Comparison of ENCODE assay signal across 8 mouse cellular contexts in genomic region chr11:117779434-117780198, GRCm38 (mm10). TPM values are rescaled to one million over a fixed set of nuclear protein-coding genes. Genes with fewer than 3 reads are reported as not detected.
DNase-seq lines count a peak whose midpoint lies in the region; ATAC-seq and TF ChIP-seq lines count a peak whose summit lies in the region.

No protein-coding gene starts in this region.

- no peak for DNase-seq in layer of hippocampus, adult 2 months (ENCODE audit: low spot score in 2 of 2)
- DNase-seq in layer of hippocampus, postnatal 25 days (ENCODE audit: extremely low spot score in 1 of 2, low spot score in 1 of 2): no peak
- DNase-seq in embryo, embryonic 9.5 days (ENCODE audit: extremely low spot score): peak; percentile 76
- DNase-seq in heart, adult 9 months (ENCODE audit: low spot score in 2 of 2): peak; percentile 80 to 90
- peak; percentile 91 for DNase-seq in kidney, adult 9 months
- DNase-seq in thymus, postnatal 25 days: peak; percentile 64

- H3K27ac ChIP-seq in layer of hippocampus, adult 2 months: peak overlapping the region; percentile 89
- H3K27ac ChIP-seq in lung, embryonic 16.5 days (ENCODE audit: low read length): peak overlapping the region; percentile 97
- peak overlapping the region; percentile 51 for H3K27ac ChIP-seq in neural tube, embryonic 15.5 days (replicated peaks)

- WGBS in lung, embryonic 16.5 days: 3% methylated on average over 38 of the region's 38 CpGs
- 3% methylated on average over 38 of the region's 38 CpGs for WGBS in neural tube, embryonic 15.5 days

- H3K27me3 ChIP-seq in lung, embryonic 16.5 days (ENCODE audit: control insufficient read depth, insufficient read depth, low read depth, low read length): no peaks in the 10 kb centered on the region; the same call in 1 of the 2 replicates
- peaks cover 33% of the 10 kb centered on the region for H3K27me3 ChIP-seq in neural tube, embryonic 15.5 days (replicated peaks)

- peak overlapping the region; percentile 77 for H3K9ac ChIP-seq in lung, embryonic 16.5 days (ENCODE audit: low read length)
- H3K9ac ChIP-seq in neural tube, embryonic 15.5 days (replicated peaks): peak overlapping the region; percentile 33; the same call in 1 of the 2 replicates

- peak; percentile 34 for ATAC-seq in lung, embryonic 16.5 days (ENCODE audit: low read depth)
- ATAC-seq in neural tube, embryonic 15.5 days (ENCODE audit: low FRiP score): peak; percentile 28; the same call in 1 of the 2 replicates

- H3K36me3 ChIP-seq in lung, embryonic 16.5 days (ENCODE audit: control insufficient read depth, insufficient read depth, low read length): no peaks in the 10 kb centered on the region
- no peaks in the 10 kb centered on the region for H3K36me3 ChIP-seq in neural tube, embryonic 15.5 days

- no peaks in the 10 kb centered on the region for H3K9me3 ChIP-seq in lung, embryonic 16.5 days (ENCODE audit: control insufficient read depth, low read length)
- no peaks in the 10 kb centered on the region for H3K9me3 ChIP-seq in neural tube, embryonic 15.5 days (replicated peaks)

- H3K4me2 ChIP-seq in lung, embryonic 16.5 days (ENCODE audit: low read depth, low read length): peak overlapping the region; percentile 98
- peak overlapping the region; percentile 59 for H3K4me2 ChIP-seq in neural tube, embryonic 15.5 days

- H3K4me1 ChIP-seq in lung, embryonic 16.5 days (replicated peaks; ENCODE audit: control insufficient read depth, insufficient read depth, low read length): peaks cover 41% of the 10 kb centered on the region
- H3K4me1 ChIP-seq in neural tube, embryonic 15.5 days: peaks cover 44% of the 10 kb centered on the region

- H3K4me3 ChIP-seq in layer of hippocampus, adult 2 months: peak overlapping the region; percentile 50
- peak overlapping the region; percentile 61 for H3K4me3 ChIP-seq in lung, embryonic 16.5 days (ENCODE audit: low read length)
- peak overlapping the region; percentile 27 for H3K4me3 ChIP-seq in neural tube, embryonic 15.5 days (replicated peaks)

- no peak for TF ChIP-seq CTCF in layer of hippocampus, adult 2 months (conservative IDR thresholded peaks at IDR 0.05)

RNA-seq across cellular contexts. Expression of gene Tmc8, which starts 2.3 kb away (rescaled TPM):
- under 1 TPM; 0.64 to 0.91 TPM for total RNA-seq in layer of hippocampus, adult 2 months (2021)
- total RNA-seq in layer of hippocampus, postnatal 25 days (2021): under 1 TPM; 0.35 to 0.89 TPM
- 3.0 and 4.0 TPM in 2 replicates for polyA plus RNA-seq in lung, embryonic 16.5 days (2015; fragmentation: Nextera tagmentation; extraction: Ambion mirVana)
- polyA plus RNA-seq in neural tube, embryonic 15.5 days (2015; fragmentation: Nextera tagmentation; extraction: Ambion mirVana): 0.99 and 4.6 TPM in 2 replicates

RNA-seq across cellular contexts. Expression of gene Tmc6, which starts 2.4 kb away (rescaled TPM):
- 1 to 10 TPM; 6.6 to 8.4 TPM for total RNA-seq in layer of hippocampus, adult 2 months (2021)
- 1 to 10 TPM; 5.3 to 5.5 TPM for total RNA-seq in layer of hippocampus, postnatal 25 days (2021)
- 23.6 and 26.0 TPM in 2 replicates for polyA plus RNA-seq in lung, embryonic 16.5 days (2015; fragmentation: Nextera tagmentation; extraction: Ambion mirVana)
- 7.5 and 12.0 TPM in 2 replicates for polyA plus RNA-seq in neural tube, embryonic 15.5 days (2015; fragmentation: Nextera tagmentation; extraction: Ambion mirVana)

RNA-seq across cellular contexts. Expression of gene 6030468B19Rik, which starts 17.8 kb away (rescaled TPM):
- under 1 TPM; 0.34 to 0.46 TPM for total RNA-seq in layer of hippocampus, adult 2 months (2021)
- total RNA-seq in layer of hippocampus, postnatal 25 days (2021): under 1 TPM in 1 of 2 experiments, not detected in 1; 0.35 TPM
- 0.14 and 1.4 TPM in 2 replicates for polyA plus RNA-seq in lung, embryonic 16.5 days (2015; fragmentation: Nextera tagmentation; extraction: Ambion mirVana)
- polyA plus RNA-seq in neural tube, embryonic 15.5 days (2015; fragmentation: Nextera tagmentation; extraction: Ambion mirVana): 0.23 TPM in 1 of 2 replicates, not detected in the other

RNA-seq across cellular contexts. Expression of gene Gm20708, which starts 29.9 kb away (rescaled TPM):
- total RNA-seq in layer of hippocampus, adult 2 months (2021): 1 to 10 TPM; 1.6 to 1.7 TPM
- 1 to 10 TPM; 1.9 to 3.2 TPM for total RNA-seq in layer of hippocampus, postnatal 25 days (2021)
- polyA plus RNA-seq in lung, embryonic 16.5 days (2015; fragmentation: Nextera tagmentation; extraction: Ambion mirVana): 0.13 and 0.14 TPM in 2 replicates
- polyA plus RNA-seq in neural tube, embryonic 15.5 days (2015; fragmentation: Nextera tagmentation; extraction: Ambion mirVana): 0.95 and 1.7 TPM in 2 replicates

RNA-seq across cellular contexts. Expression of gene Syngr2, which starts 29.9 kb away (rescaled TPM):
- total RNA-seq in layer of hippocampus, adult 2 months (2021): 10 to 100 TPM; 10.2 to 13.4 TPM
- 10 to 100 TPM; 10.8 to 11.1 TPM for total RNA-seq in layer of hippocampus, postnatal 25 days (2021)
- 79.5 and 87.7 TPM in 2 replicates for polyA plus RNA-seq in lung, embryonic 16.5 days (2015; fragmentation: Nextera tagmentation; extraction: Ambion mirVana)
- 13.7 and 52.4 TPM in 2 replicates for polyA plus RNA-seq in neural tube, embryonic 15.5 days (2015; fragmentation: Nextera tagmentation; extraction: Ambion mirVana)

Comparison
In these comparisons a context has a peak if more than half of its experiments do, and no peak if none do; other contexts are left out.
1. DNase-seq: peak in embryo, embryonic 9.5 days (single experiment), heart, adult 9 months (2 of 2), kidney, adult 9 months (single experiment) and thymus, postnatal 25 days (single experiment); none in layer of hippocampus, adult 2 months (0 of 2) and layer of hippocampus, postnatal 25 days (0 of 2).
2. Peak in every context shown above with its lines, with median percentiles within 50 percentile points of each other: H3K27ac ChIP-seq and H3K4me3 ChIP-seq.